Mouse (Mus musculus): Measurements from ENCODE around the gene Gid8.

The Gid8 gene

GRCm38 (mm10) chr2:180709923-180710272 lies at the start of gene Gid8, which contains the start of gene Dido1:
Gid8 (plus strand) TSS chr2:180710117.
Dido1 (minus strand) TSS chr2:180709999.
- DNase-seq (ENCODE audit: low spot score in 2 of 2): peak; percentile 92

- no peak for DNase-seq (ENCODE audit: low spot score in 2 of 2)
Measured at GRCm38 (mm10) chr2:180660521-180660920, 49.4 kb upstream of the Gid8 start.

GRCm38 (mm10) chr2:180662008-180662407 lies 47.9 kb upstream of the Gid8 start:
- DNase-seq (ENCODE audit: low spot score in 2 of 2): no peak

- no peak for DNase-seq (ENCODE audit: low spot score in 2 of 2)
Measured at GRCm38 (mm10) chr2:180676706-180677105, 33.2 kb upstream of the Gid8 start.

GRCm38 (mm10) chr2:180678609-180679140 lies 31.2 kb upstream of the Gid8 start:
- DNase-seq (ENCODE audit: low spot score in 2 of 2): peak; percentile 40 to 46

GRCm38 (mm10) chr2:180681225-180681624 lies 28.7 kb upstream of the Gid8 start:
- no peak for DNase-seq (ENCODE audit: low spot score in 2 of 2)

- DNase-seq (ENCODE audit: low spot score in 2 of 2): no peak
Measured at GRCm38 (mm10) chr2:180683524-180683923, 26.4 kb upstream of the Gid8 start.

- DNase-seq (ENCODE audit: low spot score in 2 of 2): no peak
Measured at GRCm38 (mm10) chr2:180684031-180684430, 25.9 kb upstream of the Gid8 start.

- no peak for DNase-seq (ENCODE audit: low spot score in 2 of 2)
Measured at GRCm38 (mm10) chr2:180689841-180690240, 20.1 kb upstream of the Gid8 start.

GRCm38 (mm10) chr2:180692630-180693029 lies 17.3 kb upstream of the Gid8 start:
- DNase-seq (ENCODE audit: low spot score in 2 of 2): peak in 1 of 2 experiments; percentile 16

- DNase-seq (ENCODE audit: low spot score in 2 of 2): no peak
Measured at GRCm38 (mm10) chr2:180695176-180695575, 14.7 kb upstream of the Gid8 start.

GRCm38 (mm10) chr2:180700457-180700856 lies 9.5 kb upstream of the Gid8 start:
- no peak for DNase-seq (ENCODE audit: low spot score in 2 of 2)

- no peak for DNase-seq (ENCODE audit: low spot score in 2 of 2)
Measured at GRCm38 (mm10) chr2:180701053-180701766, 8.7 kb upstream of the Gid8 start.

- peak; percentile 87 to 88 for DNase-seq (ENCODE audit: low spot score in 2 of 2)
Measured at GRCm38 (mm10) chr2:180701767-180702621, 7.9 kb upstream of the Gid8 start.

- no peak for DNase-seq (ENCODE audit: low spot score in 2 of 2)
Measured at GRCm38 (mm10) chr2:180702701-180703149, 7.2 kb upstream of the Gid8 start.

GRCm38 (mm10) chr2:180703175-180703574 lies 6.7 kb upstream of the Gid8 start:
- no peak for DNase-seq (ENCODE audit: low spot score in 2 of 2)

- DNase-seq (ENCODE audit: low spot score in 2 of 2): no peak
Measured at GRCm38 (mm10) chr2:180703645-180704359, 6.1 kb upstream of the Gid8 start.

GRCm38 (mm10) chr2:180704591-180704990 lies 5.3 kb upstream of the Gid8 start:
- DNase-seq (ENCODE audit: low spot score in 2 of 2): no peak

- no peak for DNase-seq (ENCODE audit: low spot score in 2 of 2)
Measured at GRCm38 (mm10) chr2:180705066-180705465, 4.9 kb upstream of the Gid8 start.

- no peak for DNase-seq (ENCODE audit: low spot score in 2 of 2)
Measured at GRCm38 (mm10) chr2:180705975-180706374, 3.9 kb upstream of the Gid8 start.

GRCm38 (mm10) chr2:180709023-180709922 lies 644 bp upstream of the Gid8 start:
- no peak for DNase-seq (ENCODE audit: low spot score in 2 of 2)
